Mouse (Mus musculus): ENCODE data around the gene Rell1.

Rell1 gene

DNA sequence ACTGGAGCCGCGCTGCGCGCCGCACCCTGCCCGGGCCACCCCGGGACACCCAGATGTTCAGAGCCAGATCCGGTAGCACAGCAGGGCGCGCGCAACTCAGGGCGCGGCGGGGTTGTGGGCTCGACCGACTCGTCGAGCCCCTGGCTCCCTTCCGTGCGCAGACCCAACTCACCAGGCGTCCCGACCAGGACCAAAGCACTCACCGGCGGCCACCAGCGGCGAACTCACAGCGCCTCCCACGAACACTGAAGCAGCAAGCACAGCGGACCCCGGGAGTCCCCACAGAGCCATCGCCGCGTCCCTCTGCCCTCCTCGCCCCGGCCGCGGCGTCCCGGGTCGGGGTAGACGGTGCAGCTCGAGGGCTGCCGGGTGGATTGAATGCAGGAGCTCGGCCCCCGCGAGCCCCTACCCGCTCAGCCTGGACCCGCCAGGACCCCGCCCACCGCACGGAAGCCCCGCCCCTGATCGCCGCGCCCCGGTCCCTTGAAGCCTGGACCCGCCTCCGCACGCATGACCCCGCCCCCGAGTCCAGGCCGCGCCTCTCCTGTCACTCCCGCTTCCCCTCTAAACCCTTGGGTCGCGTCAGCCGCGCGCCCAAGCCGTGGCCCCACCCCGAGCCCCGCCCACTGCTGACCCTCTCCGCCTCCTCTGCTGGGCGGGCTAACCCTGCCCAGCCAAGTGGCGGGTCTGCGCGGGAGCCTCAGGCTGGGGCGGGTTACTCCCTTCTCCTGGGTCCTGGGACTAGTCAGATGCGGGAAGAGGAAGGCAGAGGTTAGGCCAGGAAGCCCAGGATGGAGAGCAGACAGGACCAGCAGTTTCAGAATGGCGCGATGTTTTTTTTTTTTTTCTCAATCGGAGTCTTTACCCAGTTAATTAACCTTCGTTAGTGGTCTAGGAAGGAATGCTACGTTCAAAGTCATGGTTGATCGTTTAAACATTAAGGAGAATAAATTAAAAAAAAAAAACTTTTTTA, at the start of gene Rell1:
Gene Rell1, minus strand, starts transcription at position 455 of the 973 bp plus-strand sequence.
- no peaks in the 10 kb centered on the region for H3K36me3 ChIP-seq (ENCODE audit: control insufficient read depth, insufficient read depth, low read length, poor library complexity, severe bottlenecking)
- DNase-seq (ENCODE audit: low read depth, low spot score) = peak; percentile 98
- no peaks in the 10 kb centered on the region for H3K27me3 ChIP-seq (ENCODE audit: control insufficient read depth, insufficient read depth, low read length, poor library complexity, severe bottlenecking)

DNA sequence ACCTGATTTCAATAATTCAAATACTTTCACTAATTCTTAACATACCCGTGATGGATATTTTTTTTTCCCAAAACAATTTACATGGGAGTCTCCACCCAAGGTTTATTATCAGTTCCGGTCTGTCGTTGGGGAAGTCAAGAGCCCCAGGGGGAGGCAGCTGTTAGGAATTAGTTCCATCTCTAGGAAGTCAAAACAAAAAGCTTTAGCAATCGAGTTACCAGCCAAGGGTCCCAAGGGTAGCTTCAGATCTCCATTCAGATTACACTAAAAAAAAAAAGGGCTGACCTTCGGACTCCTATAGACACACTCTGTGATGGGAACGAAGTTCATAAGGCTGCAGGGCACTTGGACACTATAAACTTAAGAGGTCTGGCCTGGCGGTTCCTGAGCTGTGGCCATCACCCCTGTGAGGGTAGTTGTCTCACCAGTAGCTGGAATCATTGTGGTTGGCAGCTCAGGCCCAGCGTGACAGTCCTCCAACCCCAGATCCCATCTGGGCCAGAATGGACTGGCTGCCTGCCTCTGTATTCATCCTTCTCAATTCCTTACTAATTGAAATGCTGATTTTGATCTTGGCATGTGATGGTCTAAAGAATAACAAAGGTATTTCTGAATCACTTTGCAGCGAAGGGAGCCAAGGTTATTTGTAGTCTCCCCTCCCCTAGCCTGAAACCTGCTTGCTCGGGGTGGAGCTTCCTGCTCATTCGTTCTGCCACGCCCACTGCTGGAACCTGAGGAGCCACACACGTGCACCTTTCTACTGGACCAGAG, 44.1 kb upstream of the Rell1 start:
- no peak for DNase-seq (ENCODE audit: low read depth, low spot score)
- Histone ChIP-seq H3K36me3 (ENCODE audit: control insufficient read depth, insufficient read depth, low read length, poor library complexity, severe bottlenecking) (no peaks in the 10 kb centered on the region), H3K27me3 (ENCODE audit: control insufficient read depth, insufficient read depth, low read length, poor library complexity, severe bottlenecking) (no peaks in the 10 kb centered on the region)

DNA sequence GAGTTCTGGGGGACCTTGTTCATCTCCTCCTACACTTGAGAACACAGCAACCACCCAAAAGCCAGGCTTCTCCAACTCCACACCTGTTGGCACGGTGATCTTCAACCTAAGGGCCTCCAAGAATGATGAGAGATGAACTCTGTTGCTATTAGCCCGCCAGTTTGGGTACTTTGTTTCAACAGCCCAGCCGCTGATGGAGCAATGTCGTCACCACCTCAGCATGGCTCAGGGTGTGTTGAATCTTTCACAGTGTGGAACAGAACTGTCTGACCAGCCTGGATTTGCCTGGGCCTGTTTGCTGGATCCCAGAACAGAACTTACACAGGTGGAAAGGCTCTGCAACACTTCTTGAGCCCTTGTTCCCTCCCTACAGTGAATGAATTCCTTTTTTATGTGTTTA, 37.9 kb upstream of the Rell1 start:
- Histone ChIP-seq H3K36me3 (ENCODE audit: control insufficient read depth, insufficient read depth, low read length, poor library complexity, severe bottlenecking) (no peaks in the 10 kb centered on the region), H3K27me3 (ENCODE audit: control insufficient read depth, insufficient read depth, low read length, poor library complexity, severe bottlenecking) (no peaks in the 10 kb centered on the region)
- DNase-seq (ENCODE audit: low read depth, low spot score) = no peak

DNA sequence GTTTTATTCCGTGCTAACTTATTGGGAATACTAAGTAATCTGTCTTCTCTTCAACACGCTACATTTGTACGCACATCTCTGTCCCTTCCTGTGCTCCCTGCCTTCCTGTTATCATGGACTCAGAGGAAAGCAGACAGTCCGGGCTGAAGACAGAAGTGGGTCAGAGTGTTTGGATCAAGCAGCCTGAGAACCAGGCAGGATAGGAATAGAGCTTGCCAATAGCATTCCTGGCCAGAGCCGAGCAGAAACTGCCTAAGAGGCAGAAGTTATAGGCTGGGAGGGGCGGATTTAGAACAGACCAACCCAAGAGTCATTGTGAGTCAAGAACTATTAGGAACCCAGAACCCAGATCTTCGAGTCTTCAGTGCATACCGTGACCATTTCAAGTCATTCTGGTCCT, 34.6 kb upstream of the Rell1 start:
- Histone ChIP-seq H3K36me3 (ENCODE audit: control insufficient read depth, insufficient read depth, low read length, poor library complexity, severe bottlenecking) (no peaks in the 10 kb centered on the region), H3K27me3 (ENCODE audit: control insufficient read depth, insufficient read depth, low read length, poor library complexity, severe bottlenecking) (no peaks in the 10 kb centered on the region)
- no peak for DNase-seq (ENCODE audit: low read depth, low spot score)

DNA sequence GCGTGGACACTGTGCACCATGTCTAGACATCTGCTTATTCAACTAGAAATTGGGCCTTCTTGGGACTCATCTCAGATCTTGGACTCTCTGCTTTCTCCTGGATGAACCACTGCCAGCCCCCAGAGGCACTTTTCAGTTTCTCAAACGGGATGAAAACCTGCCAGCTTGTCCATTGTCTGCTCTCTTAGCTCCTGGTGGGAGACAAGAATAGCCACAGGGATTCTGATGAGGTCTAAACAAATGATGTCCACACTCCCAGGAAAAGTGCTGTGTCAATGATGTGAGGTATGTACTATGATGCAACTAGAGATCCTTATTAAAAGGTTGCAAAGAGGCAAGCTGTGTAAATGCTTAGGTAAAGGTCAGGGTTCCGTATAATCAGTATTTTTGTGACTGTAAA, 25.2 kb upstream of the Rell1 start:
- Histone ChIP-seq H3K27me3 (ENCODE audit: control insufficient read depth, insufficient read depth, low read length, poor library complexity, severe bottlenecking) (no peaks in the 10 kb centered on the region; the same call in 1 of the 2 replicates), H3K36me3 (ENCODE audit: control insufficient read depth, insufficient read depth, low read length, poor library complexity, severe bottlenecking) (no peaks in the 10 kb centered on the region)
- DNase-seq (ENCODE audit: low read depth, low spot score) = no peak

DNA sequence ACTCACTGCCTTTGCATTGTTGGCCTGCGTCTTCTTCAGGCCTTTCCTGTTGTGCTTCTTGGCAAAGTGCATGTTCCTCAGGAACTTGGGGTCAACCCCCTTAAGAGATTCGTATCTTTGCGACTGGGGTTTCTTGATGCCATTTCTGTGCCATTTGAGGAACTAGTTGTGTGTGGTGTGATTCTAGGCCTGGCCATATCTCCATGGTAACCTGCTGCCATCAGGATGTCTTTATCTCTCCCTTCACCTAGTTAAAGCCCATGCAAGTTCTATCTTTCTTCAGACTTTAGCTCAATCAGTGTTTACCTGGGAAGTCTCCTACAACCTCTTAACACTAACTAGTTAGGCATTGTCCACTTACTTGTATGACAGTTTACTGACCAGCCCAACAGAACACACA, 22.0 kb upstream of the Rell1 start:
- Histone ChIP-seq H3K36me3 (ENCODE audit: control insufficient read depth, insufficient read depth, low read length, poor library complexity, severe bottlenecking) (no peaks in the 10 kb centered on the region), H3K27me3 (ENCODE audit: control insufficient read depth, insufficient read depth, low read length, poor library complexity, severe bottlenecking) (no peaks in the 10 kb centered on the region; the same call in 1 of the 2 replicates)
- no peak for DNase-seq (ENCODE audit: low read depth, low spot score)

DNA sequence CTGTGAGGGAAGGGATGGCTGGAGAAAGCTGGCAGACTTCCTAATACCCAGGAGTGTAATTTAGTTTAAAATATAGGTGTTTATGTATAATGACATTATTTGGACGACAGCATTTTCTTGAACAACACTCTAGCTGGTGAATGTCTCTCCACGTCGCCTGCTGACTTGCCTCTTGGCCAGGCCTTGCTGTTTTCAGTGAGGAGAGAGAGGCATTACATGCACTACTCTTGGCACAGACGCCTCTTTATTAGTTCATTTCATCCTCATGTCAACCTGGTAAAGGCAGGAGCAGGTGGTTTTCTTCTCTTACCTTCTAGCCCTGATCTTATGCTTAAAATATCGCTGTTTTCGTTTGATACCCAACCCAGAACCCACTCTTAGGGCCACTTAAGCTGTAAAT, 17.6 kb upstream of the Rell1 start:
- DNase-seq (ENCODE audit: low read depth, low spot score) = no peak
- Histone ChIP-seq H3K36me3 (ENCODE audit: control insufficient read depth, insufficient read depth, low read length, poor library complexity, severe bottlenecking) (no peaks in the 10 kb centered on the region), H3K27me3 (ENCODE audit: control insufficient read depth, insufficient read depth, low read length, poor library complexity, severe bottlenecking) (no peaks in the 10 kb centered on the region; the same call in 1 of the 2 replicates)

DNA sequence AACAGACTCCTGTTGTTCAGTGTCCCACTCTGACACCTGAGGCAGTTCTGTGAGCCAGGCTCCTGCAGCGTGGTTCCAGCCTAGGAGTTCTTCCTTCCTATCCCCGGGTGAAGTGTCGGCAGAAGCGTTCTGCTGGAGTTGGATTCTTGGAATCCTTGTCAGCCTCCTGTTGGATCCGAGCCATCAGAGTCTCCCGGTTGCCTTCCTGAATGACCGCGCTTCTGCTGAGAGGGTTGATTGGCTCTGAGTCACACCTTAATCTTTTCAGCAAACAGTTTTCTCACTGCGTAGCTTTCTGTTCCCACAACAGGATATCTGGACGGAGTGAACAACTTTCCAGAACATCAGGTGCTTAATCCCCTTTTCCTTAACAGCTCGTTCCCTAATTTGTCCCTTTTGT, 13.6 kb upstream of the Rell1 start:
- no peak for DNase-seq (ENCODE audit: low read depth, low spot score)
- Histone ChIP-seq H3K36me3 (ENCODE audit: control insufficient read depth, insufficient read depth, low read length, poor library complexity, severe bottlenecking) (no peaks in the 10 kb centered on the region), H3K27me3 (ENCODE audit: control insufficient read depth, insufficient read depth, low read length, poor library complexity, severe bottlenecking) (no peaks in the 10 kb centered on the region; the same call in 1 of the 2 replicates)

DNA sequence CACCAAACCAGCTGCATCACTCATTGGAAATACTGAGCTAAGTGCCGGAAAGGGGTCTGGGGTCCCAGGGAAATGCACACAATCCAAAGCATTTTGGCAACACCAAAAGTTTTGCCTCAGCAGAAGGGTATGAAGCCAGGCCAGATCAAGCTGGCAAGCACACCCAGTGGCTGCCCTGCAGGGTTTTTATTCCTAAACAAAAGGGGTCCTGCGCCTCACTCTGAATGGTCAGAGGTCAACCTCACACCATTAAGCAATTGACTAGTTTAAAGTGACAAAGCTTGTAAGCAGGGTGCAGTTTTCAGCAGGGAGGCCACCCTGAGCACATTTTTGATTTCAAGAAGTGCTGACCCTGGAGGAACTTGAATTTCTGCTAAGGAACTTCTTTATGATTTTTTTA, 2.3 kb upstream of the Rell1 start:
- DNase-seq (ENCODE audit: low read depth, low spot score) = no peak
- no peaks in the 10 kb centered on the region for H3K27me3 ChIP-seq (ENCODE audit: control insufficient read depth, insufficient read depth, low read length, poor library complexity, severe bottlenecking)
- H3K36me3 ChIP-seq (ENCODE audit: control insufficient read depth, insufficient read depth, low read length, poor library complexity, severe bottlenecking) = no peaks in the 10 kb centered on the region

DNA sequence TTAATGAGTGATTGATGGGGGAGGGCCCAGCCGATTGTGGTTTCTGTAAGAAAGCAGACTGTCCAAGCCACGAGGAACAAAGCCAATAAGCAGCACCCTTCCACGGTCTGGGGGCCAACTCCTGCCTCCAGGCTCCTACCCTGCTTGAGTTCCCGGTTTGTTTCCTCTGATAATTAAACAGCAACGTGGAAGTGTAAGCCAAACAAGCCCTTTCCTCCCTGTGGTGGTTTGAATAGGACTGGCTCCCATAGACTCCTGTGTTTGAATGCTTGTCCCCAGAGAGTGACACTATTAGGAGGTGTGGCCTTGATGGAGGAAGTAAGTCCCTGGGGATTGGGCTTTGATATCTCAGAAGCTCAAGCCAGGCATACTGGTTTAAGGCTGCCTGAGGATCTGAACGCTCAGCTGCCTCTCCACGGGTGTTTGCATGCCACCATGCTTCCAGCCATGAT, 1.6 kb upstream of the Rell1 start:
- no peaks in the 10 kb centered on the region for H3K27me3 ChIP-seq (ENCODE audit: control insufficient read depth, insufficient read depth, low read length, poor library complexity, severe bottlenecking)

DNA sequence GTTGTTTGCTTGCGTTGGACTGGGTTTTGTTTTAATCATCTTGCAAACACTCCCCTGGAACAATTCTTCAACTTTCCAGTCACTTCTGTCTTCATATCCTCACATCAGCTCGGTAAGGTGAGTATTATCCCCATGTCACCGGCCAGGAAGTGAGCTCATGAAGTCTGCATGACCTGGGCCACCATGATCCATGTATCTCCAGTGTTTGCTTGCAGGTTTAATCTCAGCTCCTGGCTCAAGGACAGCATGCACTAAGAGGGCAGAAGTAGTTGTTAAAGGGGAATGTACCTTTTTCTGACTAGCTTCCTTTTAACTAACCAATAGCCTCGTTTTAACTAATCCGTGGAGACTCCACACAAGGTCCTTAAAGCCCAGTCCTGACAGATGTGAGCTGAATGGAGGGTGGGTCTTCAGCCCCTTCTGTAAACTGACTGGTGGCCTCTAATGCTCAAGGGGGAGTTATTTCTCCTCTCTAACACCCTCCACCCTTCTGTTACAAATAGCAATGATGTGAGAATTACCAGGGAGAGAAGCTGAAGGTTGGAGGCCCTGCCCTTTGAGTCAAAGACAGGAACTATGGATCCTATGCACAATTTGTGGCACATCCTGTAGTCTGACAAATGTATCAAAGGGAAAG, 897 bp upstream of the Rell1 start:
- Histone ChIP-seq H3K36me3 (ENCODE audit: control insufficient read depth, insufficient read depth, low read length, poor library complexity, severe bottlenecking) (no peaks in the 10 kb centered on the region), H3K27me3 (ENCODE audit: control insufficient read depth, insufficient read depth, low read length, poor library complexity, severe bottlenecking) (no peaks in the 10 kb centered on the region)
- DNase-seq (ENCODE audit: low read depth, low spot score) = peak; percentile 42

More for the DNA sequence above, 1.6 kb upstream of the Rell1 start:
- H3K36me3 ChIP-seq (ENCODE audit: control insufficient read depth, insufficient read depth, low read length, poor library complexity, severe bottlenecking) = no peaks in the 10 kb centered on the region
- DNase-seq (ENCODE audit: low read depth, low spot score) = peak; percentile 81

DNA sequence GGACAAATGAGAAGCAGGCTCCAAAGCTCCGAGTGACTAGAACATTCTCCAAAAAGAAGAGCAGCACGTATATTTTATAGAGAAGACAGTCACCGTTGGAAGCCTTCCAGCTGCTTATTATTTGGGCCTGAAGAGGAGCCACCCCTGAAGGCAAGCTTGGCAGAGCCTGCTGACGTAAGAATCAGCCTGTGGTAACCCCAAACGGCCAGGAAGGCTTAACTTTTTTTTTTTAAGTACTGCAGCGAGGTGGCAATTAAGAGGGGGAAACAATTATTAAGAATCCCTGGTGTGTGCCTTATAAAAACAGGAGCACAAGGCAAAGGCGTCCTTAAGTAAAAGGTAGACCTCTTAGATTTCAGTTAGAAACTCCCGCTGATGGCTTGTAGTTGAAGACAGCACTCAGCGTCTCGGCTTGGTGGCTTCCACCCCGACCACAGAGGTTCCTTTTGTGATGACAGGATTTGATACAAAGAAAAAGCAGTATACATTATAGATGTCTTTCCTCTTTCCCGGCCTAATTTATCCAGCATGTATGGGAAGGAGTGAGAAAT, 1.0 kb downstream of the Rell1 start:
- Histone ChIP-seq H3K36me3 (ENCODE audit: control insufficient read depth, insufficient read depth, low read length, poor library complexity, severe bottlenecking) (no peaks in the 10 kb centered on the region), H3K27me3 (ENCODE audit: control insufficient read depth, insufficient read depth, low read length, poor library complexity, severe bottlenecking) (no peaks in the 10 kb centered on the region)
- peak; percentile 70 for DNase-seq (ENCODE audit: low read depth, low spot score)

DNA sequence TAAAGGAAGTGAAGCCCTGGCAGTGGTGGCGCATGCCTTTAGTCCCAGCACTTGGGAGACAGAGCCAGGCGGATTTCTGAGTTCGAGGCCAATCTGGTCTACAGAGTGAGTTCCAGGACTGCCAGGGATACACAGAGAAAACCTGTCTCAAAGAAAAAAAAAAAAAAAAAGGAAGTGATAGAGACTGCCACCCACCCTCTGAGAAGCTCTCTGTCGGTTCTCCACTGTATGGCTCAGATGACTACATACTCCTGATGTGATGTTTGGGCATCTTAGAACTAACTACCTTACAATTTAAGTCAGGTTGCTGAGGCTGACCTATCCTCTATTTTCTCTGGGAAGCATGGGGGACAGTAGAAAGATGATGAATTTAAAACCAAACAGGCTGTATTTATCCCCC, 2.3 kb downstream of the Rell1 start:
- DNase-seq (ENCODE audit: low read depth, low spot score) = peak; percentile 62
- Histone ChIP-seq H3K36me3 (ENCODE audit: control insufficient read depth, insufficient read depth, low read length, poor library complexity, severe bottlenecking) (no peaks in the 10 kb centered on the region), H3K27me3 (ENCODE audit: control insufficient read depth, insufficient read depth, low read length, poor library complexity, severe bottlenecking) (no peaks in the 10 kb centered on the region)

DNA sequence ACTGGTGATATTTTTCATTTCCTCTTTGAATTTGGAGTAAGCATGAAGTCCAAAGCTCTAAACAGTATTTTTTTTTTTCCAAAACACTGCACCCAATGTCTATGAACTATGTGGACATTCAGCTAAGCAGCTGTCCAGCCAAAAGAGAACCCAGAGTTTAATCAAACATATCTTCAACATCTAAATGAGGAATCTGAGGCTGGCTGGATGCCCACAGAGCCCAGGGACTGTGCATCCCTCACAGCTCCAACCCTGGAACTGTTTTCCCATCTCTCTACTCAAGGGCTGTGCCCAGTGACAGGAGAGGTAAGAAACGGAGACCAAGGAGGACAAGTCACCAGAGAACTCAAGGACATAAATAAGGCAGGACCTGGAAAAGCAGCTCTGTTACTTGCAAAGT, 2.8 kb downstream of the Rell1 start:
- DNase-seq (ENCODE audit: low read depth, low spot score) = no peak
- H3K36me3 ChIP-seq (ENCODE audit: control insufficient read depth, insufficient read depth, low read length, poor library complexity, severe bottlenecking) = no peaks in the 10 kb centered on the region

More for the DNA sequence above, 2.8 kb downstream of the Rell1 start:
- no peaks in the 10 kb centered on the region for H3K27me3 ChIP-seq (ENCODE audit: control insufficient read depth, insufficient read depth, low read length, poor library complexity, severe bottlenecking)
